In genomic region chr5:76040454-76041203, GRCm38 (mm10) we compare ENCODE assay signal across 10 mouse cellular contexts.
A peak's percentile ranks its signal among the peaks of the same experiment; 100 is the strongest.
DNase-seq lines count a peak whose midpoint lies in the region; ATAC-seq and TF ChIP-seq lines count a peak whose summit lies in the region.
"Had no signal": no experiment of that assay in that cellular context is flagged by ENCODE, and none has a peak within 500 bp of the region (broad histone marks: within the 10 kb centered on the region; RNA-seq: fewer than 3 reads in every experiment).

No protein-coding gene starts in this region.

- H3K36me3 ChIP-seq in thymus, adult 2 months (ENCODE audit: control insufficient read depth, insufficient read depth, low read length): no peaks in the 10 kb centered on the region
- H3K36me3 ChIP-seq: stomach, embryonic 15.5 days had no signal

- H3K27ac ChIP-seq in thymus, adult 2 months (ENCODE audit: control insufficient read depth, insufficient read depth, low read length): no peak overlapping the region
- H3K27ac ChIP-seq: macrophage; stomach, embryonic 15.5 days had no signal

- peak; percentile 35 to 74 for DNase-seq in adrenal gland, adult (ENCODE audit: inconsistent age in 2 of 2, low spot score in 1 of 2)
- no peak for DNase-seq in adrenal gland, postnatal 4 days (ENCODE audit: low spot score in 2 of 2)
- peak; percentile 2 for DNase-seq in thymus, adult 2 months
- DNase-seq in thymus, postnatal 14 days: no peak
- peak; percentile 12 for DNase-seq in induced T-regulatory cell, adult 2 months (ENCODE audit: low read depth)
- DNase-seq in urinary bladder, postnatal 25 days (ENCODE audit: low spot score): no peak
- no peak for DNase-seq in cerebellum, adult 9-10 months

- no peak overlapping the region for H3K4me3 ChIP-seq in thymus, adult 2 months (ENCODE audit: control insufficient read depth, insufficient read depth, low read length)
- H3K4me3 ChIP-seq: stomach, embryonic 15.5 days had no signal

- 0 out of 2 replicates have a peak, but pooled peaks have one; percentile 55 for ATAC-seq in megakaryocyte-erythroid progenitor cell, adult 5-6 weeks (replicated peaks; ENCODE audit: low FRiP score, low TSS enrichment, poor library complexity, severe bottlenecking)

- TF ChIP-seq POLR2A in thymus, adult 2 months (IDR thresholded peaks at IDR 0.05; ENCODE audit: control insufficient read depth, extremely low read depth, insufficient read depth, low read length, poor library complexity): no peak

- H3K4me1 ChIP-seq in thymus, adult 2 months (replicated peaks; ENCODE audit: control insufficient read depth, insufficient read depth, low read length): no peaks in the 10 kb centered on the region
- H3K4me1 ChIP-seq: stomach, embryonic 15.5 days had no signal

- no peaks in the 10 kb centered on the region for H3K27me3 ChIP-seq in thymus, adult 2 months (ENCODE audit: control insufficient read depth, insufficient read depth, low read length)
- H3K27me3 ChIP-seq: stomach, embryonic 15.5 days had no signal

- no peak for TF ChIP-seq CTCF in thymus, adult 2 months (IDR thresholded peaks at IDR 0.05; ENCODE audit: borderline replicate concordance, control insufficient read depth, extremely low read depth, insufficient read depth, low read length, poor library complexity)

- WGBS in thymus, adult 2 months: 71% methylated on average over 10 of the region's 10 CpGs

Comparison
In these comparisons a context has a peak if more than half of its experiments do, and no peak if none do; other contexts are left out.
1. DNase-seq: peak in adrenal gland, adult (2 of 2), thymus, adult 2 months (single experiment) and induced T-regulatory cell, adult 2 months (single experiment); none in adrenal gland, postnatal 4 days (0 of 2), thymus, postnatal 14 days (single experiment), urinary bladder, postnatal 25 days (single experiment) and cerebellum, adult 9-10 months (single experiment).